ENCODE assay signal across 8 mouse cellular contexts in genomic region chr7:111179401-111180271, GRCm38 (mm10).
A peak's percentile ranks its signal among the peaks of the same experiment; 100 is the strongest.
DNase-seq lines count a peak whose midpoint lies in the region; ATAC-seq lines count a peak whose summit lies in the region.

No protein-coding gene starts in this region.

- 65% methylated on average over 7 of the region's 7 CpGs for WGBS in hindbrain, embryonic 10.5 days
- 69% methylated on average over 7 of the region's 7 CpGs for WGBS in hindbrain, embryonic 11.5 days
- 59% methylated on average over 7 of the region's 7 CpGs for WGBS in embryonic facial prominence, embryonic 11.5 days
- WGBS in heart, embryonic 16.5 days, result 28% methylated on average over 7 of the region's 7 CpGs
- 60% methylated on average over 7 of the region's 7 CpGs for WGBS in macrophage (ENCODE audit: missing documents)

- H3K9ac ChIP-seq in hindbrain, embryonic 11.5 days (ENCODE audit: low read depth, low read length), result no peak overlapping the region
- H3K9ac ChIP-seq in embryonic facial prominence, embryonic 11.5 days (replicated peaks; ENCODE audit: low read length), result no peak overlapping the region
- H3K9ac ChIP-seq in heart, embryonic 16.5 days (ENCODE audit: low read length), result no peak overlapping the region

- H3K4me1 ChIP-seq in hindbrain, embryonic 10.5 days (replicated peaks), result peaks cover 6% of the 10 kb centered on the region; the same call in 1 of the 2 replicates
- H3K4me1 ChIP-seq in hindbrain, embryonic 11.5 days (replicated peaks; ENCODE audit: control insufficient read depth, insufficient read depth, low read length), result no peaks in the 10 kb centered on the region
- H3K4me1 ChIP-seq in embryonic facial prominence, embryonic 11.5 days (ENCODE audit: control insufficient read depth, insufficient read depth, low read length), result no peaks in the 10 kb centered on the region
- H3K4me1 ChIP-seq in heart, embryonic 16.5 days (ENCODE audit: control insufficient read depth, insufficient read depth, low read length), result peaks cover 17% of the 10 kb centered on the region

- H3K36me3 ChIP-seq in hindbrain, embryonic 10.5 days, result no peaks in the 10 kb centered on the region
- H3K36me3 ChIP-seq in hindbrain, embryonic 11.5 days (ENCODE audit: control insufficient read depth, insufficient read depth, low read length), result no peaks in the 10 kb centered on the region
- H3K36me3 ChIP-seq in embryonic facial prominence, embryonic 11.5 days (replicated peaks; ENCODE audit: control insufficient read depth, insufficient read depth, low read depth, low read length), result no peaks in the 10 kb centered on the region
- no peaks in the 10 kb centered on the region for H3K36me3 ChIP-seq in heart, embryonic 16.5 days (ENCODE audit: control insufficient read depth, insufficient read depth)
- no peaks in the 10 kb centered on the region for H3K36me3 ChIP-seq in macrophage (ENCODE audit: inconsistent target)

- H3K4me2 ChIP-seq in hindbrain, embryonic 11.5 days (replicated peaks; ENCODE audit: low read depth, low read length), result no peak overlapping the region
- no peak overlapping the region for H3K4me2 ChIP-seq in embryonic facial prominence, embryonic 11.5 days (ENCODE audit: low read depth, low read length)
- peak overlapping the region; percentile 5; the same call in 1 of the 2 replicates for H3K4me2 ChIP-seq in heart, embryonic 16.5 days (ENCODE audit: low read depth, low read length)

- no peak for ATAC-seq in hindbrain, embryonic 11.5 days (ENCODE audit: low FRiP score)
- ATAC-seq in embryonic facial prominence, embryonic 11.5 days (replicated peaks; ENCODE audit: insufficient number of reproducible peaks, low FRiP score, low TSS enrichment, low read depth), result 0 out of 2 replicates have a peak, but pooled peaks have one; percentile 15
- ATAC-seq in heart, embryonic 16.5 days (replicated peaks; ENCODE audit: extremely low read depth, insufficient read depth, low FRiP score), result peak; percentile 89

- no peak overlapping the region for H3K4me3 ChIP-seq in hindbrain, embryonic 10.5 days
- H3K4me3 ChIP-seq in hindbrain, embryonic 11.5 days (ENCODE audit: low read depth, low read length), result no peak overlapping the region
- no peak overlapping the region for H3K4me3 ChIP-seq in embryonic facial prominence, embryonic 11.5 days (ENCODE audit: low read depth, low read length)
- no peak overlapping the region for H3K4me3 ChIP-seq in heart, embryonic 16.5 days (ENCODE audit: low read length)
- no peak overlapping the region for H3K4me3 ChIP-seq in macrophage (ENCODE audit: inconsistent target)

- no peak for DNase-seq in hindbrain, embryonic 10.5 days (ENCODE audit: low spot score)
- DNase-seq in hindbrain, embryonic 11.5 days (ENCODE audit: low spot score), result no peak
- DNase-seq in embryonic facial prominence, embryonic 11.5 days (ENCODE audit: low spot score), result no peak
- peak; percentile 82 to 91 for DNase-seq in kidney, postnatal 25 days
- DNase-seq in thymus, postnatal 25 days, result no peak
- DNase-seq in layer of hippocampus, postnatal 36 days, result no peak

- H3K79me2 ChIP-seq in macrophage (ENCODE audit: inconsistent target), result no peaks in the 10 kb centered on the region

- H3K27me3 ChIP-seq in hindbrain, embryonic 10.5 days (ENCODE audit: insufficient read depth, poor library complexity, severe bottlenecking), result no peaks in the 10 kb centered on the region
- no peaks in the 10 kb centered on the region for H3K27me3 ChIP-seq in hindbrain, embryonic 11.5 days (ENCODE audit: control insufficient read depth, insufficient read depth, low read length)
- H3K27me3 ChIP-seq in embryonic facial prominence, embryonic 11.5 days (ENCODE audit: control insufficient read depth, insufficient read depth, low read length), result no peaks in the 10 kb centered on the region
- no peaks in the 10 kb centered on the region for H3K27me3 ChIP-seq in heart, embryonic 16.5 days (ENCODE audit: control insufficient read depth, insufficient read depth, low read length)

- no peaks in the 10 kb centered on the region for H3K9me3 ChIP-seq in hindbrain, embryonic 10.5 days
- no peaks in the 10 kb centered on the region for H3K9me3 ChIP-seq in hindbrain, embryonic 11.5 days (ENCODE audit: control insufficient read depth, low read length)
- H3K9me3 ChIP-seq in embryonic facial prominence, embryonic 11.5 days (replicated peaks; ENCODE audit: control insufficient read depth, low read length), result no peaks in the 10 kb centered on the region
- no peaks in the 10 kb centered on the region for H3K9me3 ChIP-seq in heart, embryonic 16.5 days (replicated peaks; ENCODE audit: control insufficient read depth, low read length)

- H3K27ac ChIP-seq in hindbrain, embryonic 10.5 days, result peak overlapping the region; percentile 64; the same call in 1 of the 2 replicates
- H3K27ac ChIP-seq in hindbrain, embryonic 11.5 days (ENCODE audit: low read depth, low read length), result no peak overlapping the region
- H3K27ac ChIP-seq in embryonic facial prominence, embryonic 11.5 days (replicated peaks; ENCODE audit: low read depth, low read length), result no peak overlapping the region
- H3K27ac ChIP-seq in heart, embryonic 16.5 days (ENCODE audit: low read length), result peak overlapping the region; percentile 80
- H3K27ac ChIP-seq in macrophage, result peak overlapping the region; percentile 27; the same call in 1 of the 2 replicates

Comparison
In these comparisons a context has a peak if more than half of its experiments do, and no peak if none do; other contexts are left out.
1. H3K27ac ChIP-seq: peak in hindbrain, embryonic 10.5 days (single experiment), heart, embryonic 16.5 days (single experiment) and macrophage (single experiment); none in hindbrain, embryonic 11.5 days (single experiment) and embryonic facial prominence, embryonic 11.5 days (single experiment).
2. DNase-seq: peak in kidney, postnatal 25 days (2 of 2); none in hindbrain, embryonic 10.5 days (single experiment), hindbrain, embryonic 11.5 days (single experiment), embryonic facial prominence, embryonic 11.5 days (single experiment), thymus, postnatal 25 days (single experiment) and layer of hippocampus, postnatal 36 days (0 of 2).